Mouse (Mus musculus) stomach, embryonic 14.5 days (tissue): Measurements from ENCODE around the gene Celf1. TPM values are rescaled to one million over a fixed set of nuclear protein-coding genes. Genes with fewer than 3 reads are reported as not detected.

ENCODE experiments used
- ATAC-seq: fragments of 200-750 bp; cut with Nextera tagmentation; 2 replicates; pipeline ENCODE4 v1.8.0; 2017; ENCODE audit warnings: low read depth, moderate TSS enrichment; ENCODE audit not compliant: insufficient number of reproducible peaks, insufficient read depth, low FRiP score
- H3K27ac ChIP-seq: fragments of 300-500 bp; sonication (generic); 2 replicates; pipeline ENCODE4 v1.5.1; 2014; ENCODE audit warnings: mild to moderate bottlenecking, low read length, moderate library complexity, mixed read lengths
- H3K27me3 ChIP-seq: fragments of 300-500 bp; sonication (generic); 2 replicates; pipeline ENCODE4 v1.6.1; 2014; ENCODE audit warnings: low read length, control low read depth, mixed read lengths; ENCODE audit not compliant: control insufficient read depth, insufficient read depth
- H3K36me3 ChIP-seq: fragments of 300-500 bp; sonication (generic); 2 replicates; pipeline ENCODE4 v1.6.1; 2014; ENCODE audit warnings: mild to moderate bottlenecking, control low read depth, low read length, moderate library complexity, mixed read lengths; ENCODE audit not compliant: control insufficient read depth, insufficient read depth
- H3K4me1 ChIP-seq: fragments of 300-500 bp; sonication (generic); 2 replicates; pipeline ENCODE4 v1.6.1; 2014; ENCODE audit warnings: low read length, control low read depth, mixed read lengths; ENCODE audit not compliant: control insufficient read depth, insufficient read depth
- H3K4me2 ChIP-seq: fragments of 300-500 bp; sonication (generic); replicated peaks from 2 replicates; pipeline ENCODE4 v1.6.1; 2014; ENCODE audit warnings: low read depth, low read length, control low read depth
- H3K4me3 ChIP-seq: fragments of 300-500 bp; sonication (generic); 2 replicates; pipeline ENCODE4 v1.5.1; 2014; ENCODE audit warnings: low read depth, low read length, control low read depth
- H3K9ac ChIP-seq: fragments of 300-500 bp; sonication (generic); replicated peaks from 2 replicates; pipeline ENCODE4 v1.6.1; 2014; ENCODE audit warnings: low read depth, mild to moderate bottlenecking, control low read depth, low read length, moderate library complexity, mixed read lengths
- H3K9me3 ChIP-seq: fragments of 300-500 bp; sonication (generic); 2 replicates; pipeline ENCODE4 v1.6.1; 2016; ENCODE audit warnings: low read depth, low read length, control low read depth; ENCODE audit not compliant: control insufficient read depth
- WGBS: fragments of 180-500 bp; shearing (Covaris S2); extraction: QIAGEN DNeasy Blood & Tissue Kit; methylation state at CpG from one replicate; pipeline ENCODE4 v1.1.7; 2014; 5-methylcytosine and 5-hydroxymethylcytosine counted together
- polyA plus RNA-seq: library from polyadenylated mRNA; unstranded; fragments of >200 nt; fragmentation: Nextera tagmentation; extraction: Ambion mirVana; gene quantifications from 2 replicates; pipeline ENCODE4 v1.2.1, GENCODE M21; 2014

The Celf1 gene
- polyA plus RNA-seq, 1 experiment from 2014 or later, result 75.1 TPM

DNA sequence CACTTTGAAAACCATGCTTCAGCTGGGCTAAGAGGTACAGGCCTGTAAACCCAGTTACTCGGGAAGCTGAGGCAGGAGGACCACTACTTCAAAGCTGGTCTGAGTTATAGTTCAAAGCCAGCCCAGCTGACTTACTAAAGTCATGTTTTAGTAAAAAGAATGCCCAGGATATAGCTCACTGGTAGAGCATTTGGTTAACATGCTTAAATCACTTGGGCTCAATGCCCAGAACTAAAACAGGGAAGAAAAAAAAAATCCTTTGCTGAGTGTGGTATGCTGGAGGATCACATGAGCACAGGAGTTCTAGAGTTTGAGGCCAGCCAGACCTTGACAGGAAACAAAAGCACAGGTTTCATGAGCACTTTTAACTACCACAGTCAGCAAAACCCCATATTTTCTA, 28.5 kb upstream of the Celf1 start:
- no peak overlapping the region for H3K9ac ChIP-seq
- H3K9me3 ChIP-seq, result no peaks in the 10 kb centered on the region
- no peak for ATAC-seq
- no peak overlapping the region for H3K4me3 ChIP-seq
- H3K4me2 ChIP-seq, result no peak overlapping the region
- peaks cover 57% of the 10 kb centered on the region for H3K36me3 ChIP-seq
- WGBS, result 78% methylated on average over 1 of the region's 1 CpGs
- H3K27me3 ChIP-seq, result no peaks in the 10 kb centered on the region
- H3K4me1 ChIP-seq, result peaks cover 7% of the 10 kb centered on the region; the same call in 1 of the 2 replicates
- no peak overlapping the region for H3K27ac ChIP-seq

DNA sequence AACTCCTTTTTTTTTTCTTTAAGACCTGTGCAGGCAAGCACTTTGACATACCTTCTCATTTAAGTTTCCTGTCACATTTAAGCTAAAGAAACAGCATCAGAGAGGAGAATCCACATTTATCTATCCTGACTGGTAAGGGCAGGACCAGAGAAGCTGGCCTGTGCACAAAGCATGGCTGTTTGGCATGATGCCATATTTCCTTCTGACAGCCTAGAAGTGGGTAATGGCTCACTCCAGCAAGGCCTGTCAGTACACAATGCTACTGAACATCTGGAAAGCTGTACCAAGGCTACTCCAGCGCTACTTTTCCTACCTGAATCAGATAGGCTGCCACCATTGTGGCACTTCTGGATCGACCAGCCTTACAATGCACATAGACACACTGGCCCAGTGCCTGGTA, 26.5 kb upstream of the Celf1 start:
- ATAC-seq, result no peak
- no peak overlapping the region for H3K27ac ChIP-seq
- no peak overlapping the region for H3K9ac ChIP-seq
- no peaks in the 10 kb centered on the region for H3K9me3 ChIP-seq
- peaks cover 47% of the 10 kb centered on the region for H3K36me3 ChIP-seq
- WGBS, result 65% methylated on average over 2 of the region's 2 CpGs
- no peak overlapping the region for H3K4me3 ChIP-seq
- no peak overlapping the region for H3K4me2 ChIP-seq
- no peaks in the 10 kb centered on the region for H3K27me3 ChIP-seq
- peaks cover 7% of the 10 kb centered on the region; the same call in 1 of the 2 replicates for H3K4me1 ChIP-seq

DNA sequence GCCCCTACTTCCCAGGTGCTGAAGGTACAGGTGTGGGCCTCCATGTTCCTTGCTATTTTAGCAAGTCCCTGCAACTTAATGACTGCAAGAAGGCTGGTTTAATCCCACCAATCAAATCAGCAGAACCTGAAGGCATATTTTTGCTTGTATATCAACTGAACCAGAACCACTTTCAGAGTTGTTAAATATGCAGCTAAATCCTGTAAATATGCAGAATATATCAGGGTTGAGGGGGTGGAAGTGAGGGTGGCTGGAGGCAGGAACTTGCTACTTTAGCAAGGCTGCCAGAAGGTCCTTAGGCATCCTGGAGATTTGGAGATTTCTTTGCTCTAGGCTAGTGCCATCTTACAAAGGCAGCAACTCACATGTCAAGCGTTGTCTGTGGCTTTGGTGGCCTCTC, 24.7 kb upstream of the Celf1 start:
- Histone ChIP-seq H3K27ac (no peak overlapping the region), H3K27me3 (no peaks in the 10 kb centered on the region), H3K4me3 (no peak overlapping the region), H3K4me2 (peak overlapping the region; percentile 80; the same call in 1 of the 2 replicates), H3K9me3 (no peaks in the 10 kb centered on the region), H3K36me3 (peaks cover 30% of the 10 kb centered on the region), H3K9ac (no peak overlapping the region), H3K4me1 (peaks cover 7% of the 10 kb centered on the region; the same call in 1 of the 2 replicates)
- WGBS, result 65% methylated on average over 1 of the region's 1 CpGs
- no peak for ATAC-seq

GRCm38 (mm10) chr2:90916560-90917232, 23.5 kb upstream of the Celf1 start:
- Histone ChIP-seq H3K9me3 (no peaks in the 10 kb centered on the region), H3K27ac (peak overlapping the region; percentile 89), H3K4me3 (peak overlapping the region; percentile 45), H3K27me3 (no peaks in the 10 kb centered on the region), H3K9ac (peak overlapping the region; percentile 97), H3K4me2 (peak overlapping the region; percentile 80), H3K4me1 (peaks cover 7% of the 10 kb centered on the region; the same call in 1 of the 2 replicates), H3K36me3 (peaks cover 18% of the 10 kb centered on the region)
- 19% methylated on average over 7 of the region's 7 CpGs for WGBS
- ATAC-seq, result 0 out of 2 replicates have a peak, but pooled peaks have one; percentile 29

GRCm38 (mm10) chr2:90917233-90917998, 22.8 kb upstream of the Celf1 start:
- WGBS, result under 1% methylated on average over 61 of the region's 73 CpGs
- no peaks in the 10 kb centered on the region for H3K27me3 ChIP-seq
- H3K4me1 ChIP-seq, result peaks cover 7% of the 10 kb centered on the region; the same call in 1 of the 2 replicates
- H3K4me3 ChIP-seq, result peak overlapping the region; percentile 45
- peak; percentile 78 for ATAC-seq
- H3K9ac ChIP-seq, result peak overlapping the region; percentile 97
- no peaks in the 10 kb centered on the region for H3K9me3 ChIP-seq
- peaks cover 13% of the 10 kb centered on the region for H3K36me3 ChIP-seq
- peak overlapping the region; percentile 80 for H3K4me2 ChIP-seq
- peak overlapping the region; percentile 89 for H3K27ac ChIP-seq

DNA sequence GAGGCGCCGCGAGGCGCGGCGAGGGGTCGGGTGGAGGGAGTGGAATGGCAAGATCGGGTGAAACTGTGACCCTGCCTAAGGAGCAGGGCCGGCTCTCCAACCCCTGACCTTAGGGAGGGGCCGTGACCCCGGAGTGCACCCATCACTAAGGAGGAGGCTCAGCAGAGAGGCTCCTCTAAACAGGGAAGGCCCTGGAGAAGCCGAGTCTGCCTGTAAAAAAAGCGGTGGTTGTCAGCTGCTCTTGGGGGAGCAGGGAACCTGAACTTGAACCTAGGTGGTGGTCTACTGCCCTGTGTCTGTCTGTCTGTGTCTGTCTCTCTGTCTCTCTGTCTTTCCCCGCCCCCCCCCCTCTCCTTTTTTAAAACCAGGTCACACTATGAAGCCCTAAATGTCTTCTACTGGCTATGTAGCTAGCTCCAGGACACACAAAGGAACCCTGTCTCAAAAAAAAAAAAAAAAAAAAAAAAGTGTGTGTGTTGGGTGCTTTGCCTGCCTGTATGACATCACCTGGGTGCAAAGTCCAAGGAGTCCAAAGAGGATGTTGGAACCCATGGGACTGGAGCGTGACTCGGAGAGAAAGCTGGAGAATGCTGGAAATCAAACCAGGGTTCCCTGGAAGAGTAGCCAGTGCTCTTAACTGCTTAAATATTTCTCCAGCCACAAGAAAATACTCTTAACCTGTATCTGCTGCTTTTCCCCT, 22.0 kb upstream of the Celf1 start:
- WGBS, result 10% methylated on average over 16 of the region's 16 CpGs
- Histone ChIP-seq H3K9me3 (no peaks in the 10 kb centered on the region), H3K27ac (peak overlapping the region; percentile 89), H3K4me2 (peak overlapping the region; percentile 80), H3K27me3 (no peaks in the 10 kb centered on the region), H3K4me3 (peak overlapping the region; percentile 45), H3K9ac (peak overlapping the region; percentile 97), H3K4me1 (peaks cover 7% of the 10 kb centered on the region; the same call in 1 of the 2 replicates), H3K36me3 (peaks cover 8% of the 10 kb centered on the region; the same call in 1 of the 2 replicates)
- peak; percentile 64 for ATAC-seq

- WGBS, result 81% methylated on average over 1 of the region's 1 CpGs
- peak overlapping the region; percentile 27; the same call in 1 of the 2 replicates for H3K27ac ChIP-seq
- ATAC-seq, result no peak
These were observed 19.0 kb upstream of the Celf1 start for GRCm38 (mm10) chr2:90921178-90921577.

DNA sequence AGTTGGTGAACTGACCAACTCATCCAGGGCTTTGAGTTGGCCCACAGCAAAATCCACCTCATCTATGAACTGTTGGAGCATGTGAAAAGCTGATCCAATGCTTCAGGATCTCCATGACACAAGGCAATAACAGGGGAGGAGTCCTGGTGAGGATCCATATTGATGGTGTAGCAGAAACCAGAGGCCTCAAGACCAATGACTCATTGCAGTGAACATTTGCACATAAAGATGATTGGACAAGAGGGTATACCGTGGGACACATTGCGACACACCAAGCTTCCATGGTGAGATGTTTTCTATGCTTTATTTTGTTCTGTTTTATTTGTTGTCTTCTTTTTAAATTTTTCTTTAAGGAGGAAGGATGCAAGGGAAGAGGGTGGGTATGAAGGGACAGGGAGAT, 17.5 kb upstream of the Celf1 start:
- Histone ChIP-seq H3K9ac (no peak overlapping the region), H3K9me3 (no peaks in the 10 kb centered on the region), H3K4me1 (no peaks in the 10 kb centered on the region), H3K4me3 (no peak overlapping the region), H3K4me2 (no peak overlapping the region), H3K27me3 (no peaks in the 10 kb centered on the region), H3K27ac (no peak overlapping the region), H3K36me3 (no peaks in the 10 kb centered on the region)
- no peak for ATAC-seq
- WGBS, result 92% methylated on average over 2 of the region's 2 CpGs

More at GRCm38 (mm10) chr2:90921178-90921577, 19.0 kb upstream of the Celf1 start:
- Histone ChIP-seq H3K9ac (no peak overlapping the region), H3K4me3 (no peak overlapping the region), H3K4me2 (no peak overlapping the region), H3K27me3 (no peaks in the 10 kb centered on the region), H3K9me3 (no peaks in the 10 kb centered on the region), H3K4me1 (peaks cover 4% of the 10 kb centered on the region; the same call in 1 of the 2 replicates), H3K36me3 (no peaks in the 10 kb centered on the region)
